Mouse (Mus musculus) myocyte (in vitro differentiated cells): ENCODE data around the gene Sox5. TPM values are rescaled to one million over a fixed set of nuclear protein-coding genes. Genes with fewer than 3 reads are reported as not detected.

ENCODE experiments used
- H3K27me3 ChIP-seq: one replicate; pipeline ENCODE4 v1.6.1; 2011; ENCODE audit not compliant: control insufficient read depth, insufficient read depth, insufficient read length
- H3K36me3 ChIP-seq: one replicate; pipeline ENCODE4 v1.6.1; 2011; ENCODE audit not compliant: control insufficient read depth, insufficient read depth
- H3K4me2 ChIP-seq: one replicate; pipeline ENCODE4 v1.6.1; 2011; ENCODE audit warnings: low read depth, control low read depth
- H3K4me3 ChIP-seq: one replicate; pipeline ENCODE4 v1.5.1; 2011; ENCODE audit warnings: mild to moderate bottlenecking, control low read depth, moderate library complexity
- H3K79me2 ChIP-seq: one replicate; pipeline ENCODE4 v1.6.1; 2011; ENCODE audit not compliant: control insufficient read depth, insufficient read depth
- H3ac ChIP-seq: one replicate; pipeline ENCODE4 v1.6.1; 2011; ENCODE audit not compliant: control insufficient read depth, insufficient read length
- CEBPB ChIP-seq: IDR thresholded peaks from 2 replicates; pipeline ENCODE4 v1.6.1; 2011; ENCODE audit warnings: mild to moderate bottlenecking, moderate library complexity; ENCODE audit not compliant: poor library complexity, insufficient read depth, severe bottlenecking
- E2F4 ChIP-seq: IDR thresholded peaks from one replicate; pipeline ENCODE4 v1.6.1; 2011; ENCODE audit warnings: mild to moderate bottlenecking, control low read depth, moderate library complexity; ENCODE audit not compliant: insufficient read depth
- MAX ChIP-seq: IDR thresholded peaks from one replicate; pipeline ENCODE4 v1.6.1; 2011; ENCODE audit warnings: low read depth, mild to moderate bottlenecking, control low read depth
- MYOD1 ChIP-seq, 3 experiments: IDR thresholded peaks; one replicate each; pipeline ENCODE4 v1.6.1; 2011; ENCODE audit warnings: control low read depth in 2 of 3, low read depth in 2 of 3, mild to moderate bottlenecking in 2 of 3, moderate library complexity in 1 of 3; ENCODE audit not compliant: insufficient read length in 2 of 3, control insufficient read depth in 1 of 3
- MYOG ChIP-seq, 3 experiments: IDR thresholded peaks; one replicate each; pipeline ENCODE4 v1.6.1; 2011; ENCODE audit warnings: control low read depth in 2 of 3, low read depth in 2 of 3, mild to moderate bottlenecking in 2 of 3; ENCODE audit not compliant: insufficient read length in 2 of 3, control insufficient read depth in 1 of 3, insufficient read depth in 1 of 3
- POLR2A ChIP-seq: IDR thresholded peaks from one replicate; pipeline ENCODE4 v1.6.1; 2011; ENCODE audit warnings: low read depth, mild to moderate bottlenecking, control low read depth, moderate library complexity; ENCODE audit not compliant: insufficient read length
- POLR2AphosphoS2 ChIP-seq: IDR thresholded peaks from one replicate; pipeline ENCODE4 v1.6.1; 2011; ENCODE audit warnings: low read depth, control low read depth; ENCODE audit not compliant: insufficient read length
- REST ChIP-seq: IDR thresholded peaks from one replicate; pipeline ENCODE4 v1.6.1; 2011; ENCODE audit warnings: mild to moderate bottlenecking, control low read depth, moderate library complexity; ENCODE audit not compliant: insufficient read depth, insufficient read length
- SRF ChIP-seq: IDR thresholded peaks from one replicate; pipeline ENCODE4 v1.6.1; 2011; ENCODE audit warnings: low read depth; ENCODE audit not compliant: control insufficient read depth, insufficient read length
- TCF12 ChIP-seq: IDR thresholded peaks from one replicate; pipeline ENCODE4 v1.6.1; 2011; ENCODE audit warnings: mild to moderate bottlenecking, control low read depth; ENCODE audit not compliant: poor library complexity, insufficient read depth, severe bottlenecking
- TCF3 ChIP-seq: IDR thresholded peaks from one replicate; pipeline ENCODE4 v1.6.1; 2011; ENCODE audit warnings: low read depth, control low read depth; ENCODE audit not compliant: insufficient read length
- USF1 ChIP-seq: IDR thresholded peaks from one replicate; pipeline ENCODE4 v1.6.1; 2011; ENCODE audit warnings: low read depth, mild to moderate bottlenecking, control low read depth, moderate library complexity
- polyA plus RNA-seq: library from polyadenylated mRNA; unstranded; fragments of >200 nt; fragmentation: generic; extraction: Trizol; gene quantifications from one replicate; pipeline ENCODE4 v1.2.1, GENCODE M21; 2012; ENCODE audit warnings: missing spikeins

Sox5 gene
- polyA plus RNA-seq, 1 experiment: 0.50 TPM

DNA sequence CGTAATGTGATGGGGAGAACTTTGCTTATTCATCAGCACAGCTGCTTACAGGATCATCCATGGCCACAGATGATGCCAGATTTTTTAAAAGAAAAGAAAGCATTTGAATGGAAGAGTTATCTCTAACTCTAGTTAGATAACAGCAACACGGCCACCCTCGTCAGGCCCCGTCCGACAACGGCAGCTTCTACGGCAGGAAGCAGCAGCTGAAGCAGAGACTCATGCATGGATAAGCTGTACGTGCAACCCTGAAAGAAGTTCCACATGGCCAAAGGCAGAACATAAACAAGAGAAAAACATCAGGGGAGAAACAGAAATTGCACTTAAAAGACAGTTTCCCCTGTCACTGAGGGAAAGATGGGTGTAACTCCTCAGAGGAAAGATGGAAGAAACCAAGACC lies 94.1 kb downstream of the Sox5 start:
- no peak overlapping the region for H3K4me2 ChIP-seq
- no peaks in the 10 kb centered on the region for H3K36me3 ChIP-seq
- H3K4me3 ChIP-seq: no peak overlapping the region
- TF ChIP-seq TCF12: no peak
- TF ChIP-seq TCF3: no peak
- TF ChIP-seq POLR2A: no peak
- no peak for TF ChIP-seq USF1
- TF ChIP-seq MYOG (IDR thresholded peaks at IDR 0.05; ENCODE audit: control insufficient read depth in 1 of 3, insufficient read depth in 1 of 3, insufficient read length in 2 of 3, low read depth in 2 of 3): no peak
- TF ChIP-seq CEBPB: no peak
- TF ChIP-seq REST: no peak
- no peak for TF ChIP-seq POLR2AphosphoS2
- H3K79me2 ChIP-seq: no peaks in the 10 kb centered on the region
- no peak overlapping the region for H3ac ChIP-seq
- H3K27me3 ChIP-seq: no peaks in the 10 kb centered on the region

DNA sequence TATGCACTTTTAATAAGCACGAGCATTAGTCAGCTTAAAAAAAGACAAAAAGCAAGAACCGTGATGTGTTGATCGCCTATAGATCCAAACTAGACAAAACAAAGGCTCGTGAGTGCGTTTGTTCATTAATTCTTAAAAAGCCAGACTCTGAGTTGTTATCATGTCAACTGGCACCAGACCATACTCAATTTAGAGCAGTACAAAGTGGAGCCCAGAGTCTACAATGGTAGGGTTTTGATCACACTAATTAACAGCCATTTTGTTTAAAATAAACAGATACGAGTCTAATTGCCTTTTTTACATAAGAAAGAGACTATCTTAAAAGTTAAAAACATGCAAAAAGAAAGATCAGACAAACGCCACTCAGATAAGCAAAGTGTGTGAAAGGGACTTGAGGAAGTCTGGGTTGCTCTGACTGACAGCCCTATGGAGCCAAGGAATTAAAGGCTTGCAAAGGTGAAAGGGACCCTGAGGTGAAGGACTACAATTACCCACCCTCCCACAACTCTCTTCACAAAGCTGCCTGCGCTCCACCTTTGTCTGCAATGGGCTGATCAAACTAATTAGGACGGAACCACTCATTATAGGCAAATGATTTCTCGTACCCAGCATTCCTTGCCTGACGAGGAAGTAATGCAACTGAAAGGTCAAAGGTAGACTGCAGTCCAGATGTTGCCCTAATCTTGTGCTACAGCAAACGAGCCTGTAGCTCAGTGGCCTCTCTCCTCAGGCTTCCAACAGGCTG lies 100.6 kb downstream of the Sox5 start:
- no peak for TF ChIP-seq TCF3
- TF ChIP-seq USF1: no peak
- no peak for TF ChIP-seq MAX
- no peak for TF ChIP-seq MYOD1 (IDR thresholded peaks at IDR 0.05; ENCODE audit: control insufficient read depth in 1 of 3, insufficient read length in 2 of 3, low read depth in 2 of 3)
- TF ChIP-seq POLR2AphosphoS2: no peak
- no peak for TF ChIP-seq POLR2A
- TF ChIP-seq MYOG (IDR thresholded peaks at IDR 0.05; ENCODE audit: control insufficient read depth in 1 of 3, insufficient read depth in 1 of 3, insufficient read length in 2 of 3, low read depth in 2 of 3): no peak
- TF ChIP-seq REST: no peak
- no peak for TF ChIP-seq E2F4
- no peaks in the 10 kb centered on the region for H3K79me2 ChIP-seq
- no peaks in the 10 kb centered on the region for H3K36me3 ChIP-seq
- H3K27me3 ChIP-seq: no peaks in the 10 kb centered on the region
- H3K4me2 ChIP-seq: no peak overlapping the region
- H3K4me3 ChIP-seq: no peak overlapping the region
- H3ac ChIP-seq: no peak overlapping the region

DNA sequence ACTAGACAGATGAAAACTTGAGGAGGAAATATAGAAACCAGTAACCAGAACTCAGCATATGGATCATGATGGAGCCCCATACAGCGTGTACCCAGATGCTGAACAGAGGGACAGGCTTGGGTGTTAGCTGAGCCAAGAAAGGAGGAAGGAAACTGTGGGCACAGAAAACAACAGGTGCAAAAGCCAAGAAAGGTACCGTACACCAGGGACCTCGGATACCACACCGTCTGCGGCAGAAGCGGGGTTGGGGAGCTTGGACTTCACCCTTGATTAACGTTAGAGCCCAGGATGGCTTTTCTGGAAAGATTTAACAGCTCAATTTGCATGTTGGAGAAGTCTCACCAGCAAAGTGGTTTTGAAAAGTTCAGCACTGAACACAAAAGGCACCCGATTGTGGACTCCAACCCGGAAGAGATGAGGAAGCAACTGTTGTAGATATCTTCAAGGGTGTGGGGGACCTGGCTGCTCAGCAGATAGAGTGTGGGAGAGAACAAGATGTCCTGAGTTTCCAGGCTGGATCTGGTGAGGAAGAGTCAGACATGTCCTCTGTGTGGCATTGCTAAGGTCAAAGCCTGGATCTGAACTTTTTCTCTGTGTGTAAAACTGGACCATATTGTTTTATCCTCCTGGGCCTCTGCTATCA lies 104.2 kb downstream of the Sox5 start:
- Histone ChIP-seq H3K4me2 (no peak overlapping the region), H3K27me3 (no peaks in the 10 kb centered on the region), H3ac (no peak overlapping the region), H3K4me3 (no peak overlapping the region), H3K79me2 (no peaks in the 10 kb centered on the region), H3K36me3 (no peaks in the 10 kb centered on the region)
- no peak for TF ChIP-seq POLR2AphosphoS2
- TF ChIP-seq MAX: no peak
- no peak for TF ChIP-seq POLR2A
- no peak for TF ChIP-seq MYOD1 (IDR thresholded peaks at IDR 0.05; ENCODE audit: control insufficient read depth in 1 of 3, insufficient read length in 2 of 3, low read depth in 2 of 3)
- no peak for TF ChIP-seq E2F4
- TF ChIP-seq USF1: no peak
- no peak for TF ChIP-seq REST
- TF ChIP-seq TCF12: no peak
- no peak for TF ChIP-seq CEBPB
- TF ChIP-seq SRF: no peak
- TF ChIP-seq TCF3: no peak
- no peak for TF ChIP-seq MYOG (IDR thresholded peaks at IDR 0.05; ENCODE audit: control insufficient read depth in 1 of 3, insufficient read depth in 1 of 3, insufficient read length in 2 of 3, low read depth in 2 of 3)

DNA sequence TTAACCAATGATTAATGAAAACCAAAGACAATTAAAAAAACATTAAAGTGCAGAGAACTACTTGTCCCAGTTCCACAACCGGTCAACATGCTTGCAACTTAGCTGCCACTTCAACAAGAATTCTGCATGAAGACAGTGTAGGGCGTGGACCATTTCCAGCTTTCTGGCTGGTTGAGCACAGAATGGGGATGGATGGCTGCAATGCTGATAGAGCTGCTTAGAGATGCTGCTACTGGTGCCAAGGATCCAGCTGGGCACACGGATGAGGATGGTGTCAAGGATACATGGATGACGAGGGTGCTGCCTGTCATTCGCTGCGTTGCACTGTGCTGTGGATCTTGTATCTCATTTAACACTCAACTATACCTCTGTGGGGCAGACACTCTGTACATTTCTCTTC lies 106.7 kb downstream of the Sox5 start:
- H3K79me2 ChIP-seq: no peaks in the 10 kb centered on the region
- H3K27me3 ChIP-seq: no peaks in the 10 kb centered on the region
- H3ac ChIP-seq: no peak overlapping the region
- H3K4me2 ChIP-seq: no peak overlapping the region
- H3K4me3 ChIP-seq: no peak overlapping the region
- no peak for TF ChIP-seq MAX
- no peak for TF ChIP-seq E2F4
- no peak for TF ChIP-seq SRF
- no peak for TF ChIP-seq USF1
- no peak for TF ChIP-seq MYOD1 (IDR thresholded peaks at IDR 0.05; ENCODE audit: control insufficient read depth in 1 of 3, insufficient read length in 2 of 3, low read depth in 2 of 3)
- no peak for TF ChIP-seq POLR2A
- TF ChIP-seq TCF3: no peak
- TF ChIP-seq TCF12: no peak
- TF ChIP-seq REST: no peak
- no peak for TF ChIP-seq POLR2AphosphoS2
- TF ChIP-seq MYOG (IDR thresholded peaks at IDR 0.05; ENCODE audit: control insufficient read depth in 1 of 3, insufficient read depth in 1 of 3, insufficient read length in 2 of 3, low read depth in 2 of 3): no peak
- no peak for TF ChIP-seq CEBPB
- H3K36me3 ChIP-seq: no peaks in the 10 kb centered on the region

DNA sequence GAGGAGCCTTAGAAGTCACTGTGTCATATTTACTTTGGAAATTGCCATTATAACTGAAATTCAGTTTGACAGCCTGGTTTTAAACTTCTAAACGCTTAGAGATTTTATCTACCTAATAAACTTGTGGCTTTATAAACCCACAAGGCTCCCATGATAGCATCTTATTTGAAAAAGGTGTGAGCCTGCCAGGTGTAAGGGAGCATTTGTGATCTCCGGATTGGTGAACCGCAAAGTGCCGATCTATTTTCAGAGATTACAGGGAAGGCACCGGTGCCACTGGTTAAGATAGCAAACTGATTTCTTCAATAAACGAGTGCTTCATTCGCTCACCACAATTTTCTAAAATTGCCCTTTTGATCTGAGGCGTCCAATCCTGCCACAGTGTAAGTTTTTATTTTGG lies 107.9 kb downstream of the Sox5 start:
- TF ChIP-seq POLR2A: no peak
- no peak for TF ChIP-seq USF1
- TF ChIP-seq POLR2AphosphoS2: no peak
- no peak for TF ChIP-seq MYOD1 (IDR thresholded peaks at IDR 0.05; ENCODE audit: control insufficient read depth in 1 of 3, insufficient read length in 2 of 3, low read depth in 2 of 3)
- TF ChIP-seq SRF: no peak
- TF ChIP-seq REST: no peak
- no peak for TF ChIP-seq TCF3
- no peak for TF ChIP-seq TCF12
- no peak for TF ChIP-seq MAX
- no peak for TF ChIP-seq MYOG (IDR thresholded peaks at IDR 0.05; ENCODE audit: control insufficient read depth in 1 of 3, insufficient read depth in 1 of 3, insufficient read length in 2 of 3, low read depth in 2 of 3)
- no peak for TF ChIP-seq E2F4
- TF ChIP-seq CEBPB: no peak
- no peaks in the 10 kb centered on the region for H3K27me3 ChIP-seq
- H3K4me2 ChIP-seq: no peak overlapping the region
- H3K4me3 ChIP-seq: no peak overlapping the region
- H3K36me3 ChIP-seq: no peaks in the 10 kb centered on the region
- no peak overlapping the region for H3ac ChIP-seq
- no peaks in the 10 kb centered on the region for H3K79me2 ChIP-seq
